8 mouse cellular contexts compared by ENCODE assay signal in the genomic region with DNA sequence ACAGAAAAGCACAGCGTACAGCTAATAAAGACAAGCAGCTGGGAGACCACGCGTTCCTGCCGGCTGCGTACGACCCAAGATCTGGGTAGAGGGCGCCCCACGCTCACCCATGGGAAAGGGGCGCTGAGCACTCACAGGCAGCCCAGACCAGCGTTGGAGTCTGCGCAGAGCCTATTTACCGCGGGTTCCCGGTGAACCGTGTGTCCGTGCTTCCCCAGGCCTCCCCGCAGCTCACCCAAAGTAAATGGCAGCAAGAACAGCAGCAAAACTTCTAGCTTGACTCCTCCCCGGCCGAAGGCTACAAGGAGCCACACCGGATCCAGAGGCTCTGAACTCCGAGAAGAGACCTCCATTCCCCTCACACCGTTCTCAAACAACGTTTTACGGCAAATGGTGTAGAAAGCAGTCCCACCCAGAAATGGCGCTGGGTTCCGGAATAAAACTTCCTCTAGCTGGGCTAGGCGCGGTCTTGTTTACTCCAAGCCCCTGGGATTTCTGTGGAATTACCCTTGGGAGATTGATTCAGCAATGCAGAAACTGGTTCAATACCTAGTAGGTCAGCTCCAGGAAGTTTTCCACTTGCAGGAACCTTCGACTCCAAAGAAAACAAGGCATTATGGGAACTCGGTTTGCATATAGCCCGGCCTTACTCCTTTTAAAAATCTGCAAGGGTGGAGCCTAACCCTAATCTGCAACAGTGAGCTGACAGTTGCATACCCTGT. TPM values are rescaled to one million over a fixed set of nuclear protein-coding genes. Genes with fewer than 3 reads are reported as not detected.
DNase-seq lines count a peak whose midpoint lies in the region; ATAC-seq and TF ChIP-seq lines count a peak whose summit lies in the region.

A gene (minus strand): TSS at position 634 of the 722 bp plus-strand sequence.

- peak; percentile 86 for ATAC-seq in erythroid progenitor cell, adult 5-6 weeks (replicated peaks; ENCODE audit: low FRiP score, poor library complexity, severe bottlenecking)
- peak; percentile 99 for ATAC-seq in heart, embryonic 12.5 days (ENCODE audit: insufficient number of reproducible peaks, low FRiP score)
- ATAC-seq in kidney, postnatal 0 days (replicated peaks; ENCODE audit: low FRiP score, low read depth), result peak; percentile 97
- peak; percentile 98 for ATAC-seq in liver, embryonic 11.5 days (replicated peaks; ENCODE audit: low FRiP score)
- peak; percentile 99 for ATAC-seq in stomach, embryonic 14.5 days (ENCODE audit: insufficient number of reproducible peaks, insufficient read depth, low FRiP score, low read depth)

- under 1% methylated on average over 31 of the region's 31 CpGs for WGBS in heart, embryonic 12.5 days
- WGBS in kidney, postnatal 0 days, result under 1% methylated on average over 31 of the region's 31 CpGs
- under 1% methylated on average over 31 of the region's 31 CpGs for WGBS in liver, embryonic 11.5 days
- under 1% methylated on average over 31 of the region's 31 CpGs for WGBS in stomach, embryonic 14.5 days

- peak; percentile 90 for DNase-seq in CD4-positive helper T cell, adult 2 months (ENCODE audit: low read depth, low spot score)
- peak; percentile 84 for DNase-seq in brain, embryonic 18.5 days (ENCODE audit: low read depth, low spot score)
- peak; percentile 94 for DNase-seq in kidney, postnatal 0 days (ENCODE audit: low spot score)
- peak; percentile 86 for DNase-seq in liver, embryonic 11.5 days (ENCODE audit: low spot score)
- peak; percentile 91 for DNase-seq in naive thymus-derived CD4-positive, alpha-beta T cell, adult 2 months (ENCODE audit: low read depth)

- peak within 1 kb of the TSS; percentile 68 for H3K4me3 ChIP-seq in heart, embryonic 12.5 days
- peak within 1 kb of the TSS; percentile 56 for H3K4me3 ChIP-seq in kidney, postnatal 0 days (replicated peaks; ENCODE audit: low read depth, low read length)
- peak within 1 kb of the TSS; percentile 65 for H3K4me3 ChIP-seq in liver, embryonic 11.5 days (ENCODE audit: low read depth, low read length)
- H3K4me3 ChIP-seq in stomach, embryonic 14.5 days (ENCODE audit: low read depth, low read length), result peak within 1 kb of the TSS; percentile 60

- peaks cover 4% of the 10 kb centered on the region; the same call in 1 of the 2 replicates for H3K4me1 ChIP-seq in heart, embryonic 12.5 days (replicated peaks)
- H3K4me1 ChIP-seq in kidney, postnatal 0 days (replicated peaks; ENCODE audit: insufficient read depth, low read length), result peaks cover 3% of the 10 kb centered on the region
- H3K4me1 ChIP-seq in liver, embryonic 11.5 days (replicated peaks; ENCODE audit: control insufficient read depth, insufficient read depth, low read length), result no peaks in the 10 kb centered on the region
- H3K4me1 ChIP-seq in stomach, embryonic 14.5 days (ENCODE audit: control insufficient read depth, insufficient read depth, low read length), result no peaks in the 10 kb centered on the region

- no peaks in the 10 kb centered on the region for H3K27me3 ChIP-seq in heart, embryonic 12.5 days (replicated peaks)
- no peaks in the 10 kb centered on the region for H3K27me3 ChIP-seq in kidney, postnatal 0 days (ENCODE audit: insufficient read depth, low read length)
- no peaks in the 10 kb centered on the region for H3K27me3 ChIP-seq in liver, embryonic 11.5 days (replicated peaks; ENCODE audit: control insufficient read depth, insufficient read depth, low read length)
- H3K27me3 ChIP-seq in stomach, embryonic 14.5 days (ENCODE audit: control insufficient read depth, insufficient read depth, low read length), result no peaks in the 10 kb centered on the region

- no peaks in the 10 kb centered on the region for H3K9me3 ChIP-seq in heart, embryonic 12.5 days (replicated peaks)
- no peaks in the 10 kb centered on the region for H3K9me3 ChIP-seq in kidney, postnatal 0 days (replicated peaks; ENCODE audit: low read length)
- no peaks in the 10 kb centered on the region for H3K9me3 ChIP-seq in liver, embryonic 11.5 days (ENCODE audit: control insufficient read depth, low read length)
- no peaks in the 10 kb centered on the region for H3K9me3 ChIP-seq in stomach, embryonic 14.5 days (ENCODE audit: control insufficient read depth, low read depth, low read length)

- H3K27ac ChIP-seq in heart, embryonic 12.5 days (ENCODE audit: poor library complexity, severe bottlenecking), result peak within 1 kb of the TSS; percentile 97
- peak within 1 kb of the TSS; percentile 99 for H3K27ac ChIP-seq in kidney, postnatal 0 days
- H3K27ac ChIP-seq in liver, embryonic 11.5 days (ENCODE audit: low read depth, low read length), result peak within 1 kb of the TSS; percentile 93
- peak within 1 kb of the TSS; percentile 98 for H3K27ac ChIP-seq in stomach, embryonic 14.5 days (ENCODE audit: low read length)

- H3K4me2 ChIP-seq in heart, embryonic 12.5 days, result peak within 1 kb of the TSS; percentile 71
- peak within 1 kb of the TSS; percentile 68 for H3K4me2 ChIP-seq in kidney, postnatal 0 days (ENCODE audit: low read length)
- H3K4me2 ChIP-seq in liver, embryonic 11.5 days, result peak within 1 kb of the TSS; percentile 70
- H3K4me2 ChIP-seq in stomach, embryonic 14.5 days (replicated peaks; ENCODE audit: low read depth, low read length), result peak within 1 kb of the TSS; percentile 65

- peaks cover 11% of the 10 kb centered on the region for H3K36me3 ChIP-seq in heart, embryonic 12.5 days
- H3K36me3 ChIP-seq in kidney, postnatal 0 days (ENCODE audit: insufficient read depth, low read length), result 0 out of 2 replicates have a peak, but pooled peaks cover 4% of the 10 kb centered on the region
- H3K36me3 ChIP-seq in liver, embryonic 11.5 days (ENCODE audit: control insufficient read depth, insufficient read depth, low read length), result no peaks in the 10 kb centered on the region; the same call in 1 of the 2 replicates
- peaks cover 4% of the 10 kb centered on the region for H3K36me3 ChIP-seq in stomach, embryonic 14.5 days (ENCODE audit: control insufficient read depth, insufficient read depth, low read length)

- TF ChIP-seq CTCF in kidney, postnatal 0 days (IDR thresholded peaks at IDR 0.05; ENCODE audit: low read depth), result peak; percentile 75

- peak within 1 kb of the TSS; percentile 92 for H3K9ac ChIP-seq in heart, embryonic 12.5 days
- peak within 1 kb of the TSS; percentile 86 for H3K9ac ChIP-seq in kidney, postnatal 0 days (ENCODE audit: low read depth, low read length)
- H3K9ac ChIP-seq in liver, embryonic 11.5 days (ENCODE audit: low read depth, low read length), result peak within 1 kb of the TSS; percentile 93
- H3K9ac ChIP-seq in stomach, embryonic 14.5 days (replicated peaks; ENCODE audit: low read depth, low read length), result peak within 1 kb of the TSS; percentile 88

RNA-seq across cellular contexts. Expression of the gene that starts here (rescaled TPM):
- total RNA-seq in erythroid progenitor cell, adult 5-6 weeks (2015; ENCODE audit: low replicate concordance), result 120 and 177 TPM in 2 replicates
- 96.5 and 165 TPM in 2 replicates for total RNA-seq in erythroid progenitor cell, adult 5-6 weeks (2017; ENCODE audit: low replicate concordance)
- polyA plus RNA-seq in heart, embryonic 12.5 days (2016; fragmentation: Nextera tagmentation; extraction: Ambion mirVana), result 52.9 and 54.4 TPM in 2 replicates
- 85.8 and 87.4 TPM in 2 replicates for polyA plus RNA-seq in kidney, postnatal 0 days (2015; fragmentation: Nextera tagmentation; extraction: Ambion mirVana)
- 72.4 and 81.8 TPM in 2 replicates for polyA plus RNA-seq in liver, embryonic 11.5 days (2014; fragmentation: Nextera tagmentation; extraction: Ambion mirVana)
- polyA plus RNA-seq in stomach, embryonic 14.5 days (2014; fragmentation: Nextera tagmentation; extraction: Ambion mirVana), result 71.6 and 78.2 TPM in 2 replicates

Comparison
In these comparisons a context has a peak if more than half of its experiments do, and no peak if none do; other contexts are left out.
1. Peak in every context shown above with its lines: DNase-seq, ATAC-seq, H3K4me3 ChIP-seq and H3K27ac ChIP-seq.